Mouse (Mus musculus): ENCODE data around the gene Orm2. TPM values are rescaled to one million over a fixed set of nuclear protein-coding genes. Genes with fewer than 3 reads are reported as not detected.
A peak's percentile ranks its signal among the peaks of the same experiment; 100 is the strongest.

Gene Orm2
- total RNA-seq, 2 experiments from 2014 or later: 0.36 TPM; not detected in 1

GRCm38 (mm10) chr4:63375367-63375766 is 13.1 kb downstream of the Orm2 start:
- DNase-seq: peak; percentile 60 to 67
- intact Hi-C loops (cut with DNase I): no loop called here

DNA sequence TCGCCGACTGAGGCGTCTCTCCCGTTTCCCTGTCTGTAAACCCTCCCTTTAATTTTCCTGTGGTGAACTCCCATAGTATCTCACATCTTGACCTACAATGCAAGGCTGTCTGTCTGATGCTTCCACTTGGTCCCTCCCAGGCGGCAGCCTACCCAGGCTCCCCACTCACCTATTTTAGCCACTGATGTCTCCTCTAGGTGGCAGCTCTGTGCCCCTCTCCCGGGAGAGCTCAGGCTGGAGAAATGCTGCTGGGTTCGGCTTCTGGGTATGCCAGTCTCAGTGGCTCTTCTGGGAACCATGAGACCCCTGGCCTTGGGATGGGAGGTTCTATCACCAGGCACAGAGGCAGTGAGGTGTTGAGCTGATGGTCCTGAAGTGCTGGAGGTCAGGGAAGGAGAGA is 15.2 kb downstream of the Orm2 start:
- DNase-seq: no peak
- intact Hi-C loops (cut with DNase I): no loop called here

- intact Hi-C loops (cut with DNase I): no loop called here
- DNase-seq: no peak
These were observed 20.6 kb downstream of the Orm2 start for GRCm38 (mm10) chr4:63382676-63383369.

GRCm38 (mm10) chr4:63383474-63383873 is 21.2 kb downstream of the Orm2 start:
- intact Hi-C loops (cut with DNase I): no loop called here
- DNase-seq: no peak

DNA sequence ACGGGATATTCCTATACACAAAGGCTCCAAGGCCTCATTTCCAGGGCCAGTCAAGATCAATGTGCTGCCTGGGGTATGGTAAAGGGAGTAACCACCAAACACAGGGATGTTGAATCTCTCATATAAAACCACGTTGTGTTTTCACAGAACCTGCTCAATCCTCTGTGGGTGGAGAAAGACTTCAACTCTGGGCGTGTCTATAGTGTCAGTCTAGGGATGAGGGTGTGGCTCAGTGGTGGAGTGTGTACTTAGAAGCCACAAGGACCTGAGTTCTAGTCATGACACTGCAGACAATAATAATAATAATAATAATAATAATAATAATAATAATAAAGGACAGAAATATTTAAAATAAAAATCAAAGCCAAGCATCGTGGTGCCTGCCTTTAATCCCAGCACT is 22.0 kb downstream of the Orm2 start:
- intact Hi-C loops (cut with DNase I): no loop called here
- no peak for DNase-seq

DNA sequence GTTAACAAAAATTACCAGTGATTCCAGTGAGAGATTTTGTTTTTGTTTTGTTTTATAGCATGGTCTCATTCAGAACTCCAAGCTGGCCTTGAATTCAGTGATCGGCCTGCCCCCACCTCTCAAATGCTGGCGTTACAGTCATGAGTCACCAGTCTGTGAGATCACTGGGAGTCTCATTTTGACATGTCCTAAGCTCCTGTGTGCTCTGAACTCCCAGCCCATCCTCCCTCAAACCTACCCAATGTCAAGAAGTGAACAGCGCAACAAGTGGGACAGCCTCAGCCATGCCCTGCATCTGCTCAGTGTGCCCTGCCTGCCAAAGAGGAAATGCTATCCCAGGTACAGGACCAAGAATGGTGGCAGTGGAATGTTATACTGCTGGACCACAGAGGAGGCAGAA is 23.0 kb downstream of the Orm2 start:
- no peak for DNase-seq
- intact Hi-C loops (cut with DNase I): no loop called here

DNA sequence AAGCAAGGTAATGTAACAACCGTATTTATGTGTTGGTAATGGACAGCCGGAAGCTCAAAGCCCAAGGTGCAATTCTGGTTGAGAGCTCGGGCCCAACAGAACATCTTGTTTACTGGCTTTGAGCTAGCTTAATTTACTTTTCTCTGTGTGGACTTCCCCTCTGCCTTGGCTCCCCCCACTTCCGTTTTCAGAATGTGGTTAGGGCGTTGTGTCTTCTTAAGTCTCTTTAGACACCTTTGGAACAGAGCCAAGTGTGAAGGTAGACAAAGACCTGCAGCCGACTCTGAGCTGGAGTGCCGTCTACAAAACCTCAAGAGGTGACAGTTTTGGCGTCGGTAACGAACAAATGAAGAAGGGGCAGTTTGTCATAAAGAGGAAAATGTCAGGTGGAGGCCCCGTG is 23.5 kb downstream of the Orm2 start:
- intact Hi-C loops (cut with DNase I): no loop called here

DNA sequence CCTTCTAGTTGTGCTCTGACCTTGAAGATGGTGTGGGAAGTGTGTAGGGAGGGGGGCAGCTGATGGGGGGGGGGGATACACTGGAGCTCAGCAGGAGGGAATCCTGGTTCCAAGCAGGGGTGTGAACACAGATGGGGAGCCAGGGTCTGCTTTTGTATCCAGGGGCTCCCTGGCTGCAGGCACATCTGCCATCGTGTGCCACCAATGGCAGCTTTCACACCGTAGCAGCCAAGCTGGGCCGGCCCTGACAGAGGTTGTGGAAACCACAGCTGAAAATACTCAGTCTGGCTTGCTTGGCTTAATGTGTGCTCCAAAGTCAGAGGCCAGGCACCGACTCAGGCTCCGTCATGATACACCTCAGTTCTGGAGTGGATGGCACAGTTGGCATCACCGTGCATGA is 25.8 kb downstream of the Orm2 start:
- DNase-seq: no peak

More for the DNA sequence above, 23.5 kb downstream of the Orm2 start:
- DNase-seq: no peak

DNA sequence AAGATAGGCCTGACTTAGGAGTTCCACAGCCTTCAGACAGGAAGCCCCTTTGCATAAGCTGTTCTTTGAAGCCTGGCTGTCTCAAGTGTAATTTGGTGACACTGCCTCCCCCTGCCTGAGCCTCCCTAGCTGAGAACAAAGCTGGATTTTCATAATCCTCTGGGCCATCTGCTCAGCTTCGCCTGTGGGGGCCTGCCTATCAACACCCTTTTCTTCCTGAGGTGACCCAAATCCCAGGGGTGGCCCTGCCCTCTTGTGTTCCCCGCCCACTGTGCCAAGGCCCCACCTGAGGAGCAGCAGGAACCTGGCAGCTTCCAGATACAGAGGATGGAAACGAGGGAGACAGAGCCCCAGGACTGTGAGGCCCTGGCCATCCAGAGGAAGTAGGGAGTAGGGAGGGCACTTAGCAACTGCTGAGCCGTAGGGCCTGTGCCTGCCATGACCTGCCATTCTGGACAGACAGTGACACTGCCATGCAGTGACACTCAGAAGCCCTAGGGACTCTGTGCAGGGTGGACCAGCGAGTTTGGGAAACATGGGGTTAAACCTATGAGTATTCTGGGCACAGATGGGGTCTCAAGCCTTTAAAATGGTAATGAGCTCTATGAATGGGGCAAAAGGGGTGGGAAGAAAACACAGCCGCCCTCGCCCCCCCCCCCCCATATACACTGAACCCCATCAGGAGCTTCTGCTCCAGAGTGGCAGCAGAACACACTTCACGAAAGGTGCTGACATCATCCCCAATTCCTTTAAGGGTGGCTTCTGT is 27.1 kb downstream of the Orm2 start:
- DNase-seq: no peak
- intact Hi-C loops (cut with DNase I): no loop called here

More for the DNA sequence above, 25.8 kb downstream of the Orm2 start:
- intact Hi-C loops (cut with DNase I): no loop called here

- DNase-seq: no peak
- intact Hi-C loops (cut with DNase I): no loop called here
These were observed 27.8 kb downstream of the Orm2 start for GRCm38 (mm10) chr4:63389887-63390528.

GRCm38 (mm10) chr4:63391322-63391721 is 29.1 kb downstream of the Orm2 start:
- intact Hi-C loops (cut with DNase I): no loop called here
- no peak for DNase-seq

DNA sequence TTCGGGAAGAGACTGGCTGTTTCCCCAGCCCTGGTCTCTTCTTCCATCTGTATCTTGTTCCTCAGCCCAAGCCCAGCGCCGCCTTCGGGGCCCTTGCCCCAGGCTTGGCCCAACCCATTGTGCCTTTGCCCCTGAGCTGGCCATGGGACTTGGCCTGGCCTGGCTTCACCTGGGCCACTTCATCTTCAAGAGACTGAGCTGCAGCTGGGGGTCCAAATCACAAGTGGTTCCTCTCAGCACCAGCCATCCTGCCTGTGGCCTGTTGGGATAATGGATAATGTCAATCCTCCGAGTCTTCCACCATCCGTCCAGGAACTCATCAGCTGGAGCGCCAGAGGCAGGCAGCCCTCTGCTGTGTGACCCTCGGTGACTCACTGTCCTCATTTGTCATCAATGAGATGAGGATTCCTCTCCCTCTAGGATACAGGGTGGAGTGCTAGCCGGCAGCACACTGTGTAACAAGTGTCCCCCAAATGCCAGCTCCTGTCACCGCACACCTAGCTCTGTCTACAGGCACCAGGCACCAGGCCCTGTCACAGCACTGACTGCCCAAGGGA is 35.8 kb downstream of the Orm2 start:
- intact Hi-C loops (cut with DNase I): no loop called here
- no peak for DNase-seq

- intact Hi-C loops (cut with DNase I): no loop called here
- peak; percentile 45 to 46 for DNase-seq
These were observed 36.8 kb downstream of the Orm2 start for GRCm38 (mm10) chr4:63398854-63399609.

- DNase-seq: no peak
- intact Hi-C loops (cut with DNase I): no loop called here
These were observed 37.5 kb downstream of the Orm2 start for GRCm38 (mm10) chr4:63399691-63400270.

GRCm38 (mm10) chr4:63400541-63401306 is 38.5 kb downstream of the Orm2 start:
- DNase-seq: no peak
- intact Hi-C loops (cut with DNase I): no loop called here

- intact Hi-C loops (cut with DNase I): no loop called here
- no peak for DNase-seq
These were observed 39.4 kb downstream of the Orm2 start for GRCm38 (mm10) chr4:63401620-63402019.

DNA sequence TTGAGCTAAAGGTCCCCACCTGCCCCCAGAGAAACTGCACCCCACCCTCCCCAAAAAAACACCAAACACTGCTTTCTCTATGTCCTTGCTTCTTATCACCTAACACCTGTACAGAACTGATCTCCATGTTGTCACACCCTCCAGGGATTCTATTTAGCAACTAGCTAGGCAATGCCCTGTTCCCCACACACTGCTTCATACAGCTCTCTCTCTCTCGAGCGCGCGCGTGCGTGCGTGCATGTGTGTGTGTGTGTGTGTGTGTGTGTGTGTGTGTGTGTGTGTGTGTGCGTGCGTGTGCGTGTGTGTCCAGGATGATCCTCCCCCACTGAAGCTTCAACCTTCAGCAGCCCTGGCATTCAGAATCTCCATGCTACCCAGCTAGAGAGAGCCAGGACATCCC is 39.8 kb downstream of the Orm2 start:
- intact Hi-C loops (cut with DNase I): no loop called here
- DNase-seq: no peak

DNA sequence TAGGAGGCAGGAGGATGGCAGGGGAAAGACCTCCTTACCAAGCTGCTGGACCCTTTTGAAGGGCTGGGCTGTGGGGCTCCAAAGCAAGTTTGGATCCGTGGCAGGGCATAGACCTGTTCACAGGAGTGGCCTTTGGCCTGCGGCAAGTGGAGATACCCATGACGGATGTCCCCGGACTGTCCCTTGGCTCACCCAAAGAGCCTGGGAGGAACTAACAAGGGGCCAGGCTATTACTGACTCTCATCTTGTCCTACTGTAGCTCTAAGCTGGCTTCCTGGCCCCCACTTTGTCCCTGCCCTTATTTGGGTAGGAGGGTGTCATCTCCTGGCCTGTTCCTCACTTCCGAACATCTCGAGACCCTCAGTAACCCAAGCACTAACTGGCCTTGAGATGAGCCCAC is 40.3 kb downstream of the Orm2 start:
- intact Hi-C loops (cut with DNase I): no loop called here
- no peak for DNase-seq

Measured in gastrocnemius, postnatal 36 days (tissue).